ENCODE assay signal across 21 mouse cellular contexts in the genomic region with DNA sequence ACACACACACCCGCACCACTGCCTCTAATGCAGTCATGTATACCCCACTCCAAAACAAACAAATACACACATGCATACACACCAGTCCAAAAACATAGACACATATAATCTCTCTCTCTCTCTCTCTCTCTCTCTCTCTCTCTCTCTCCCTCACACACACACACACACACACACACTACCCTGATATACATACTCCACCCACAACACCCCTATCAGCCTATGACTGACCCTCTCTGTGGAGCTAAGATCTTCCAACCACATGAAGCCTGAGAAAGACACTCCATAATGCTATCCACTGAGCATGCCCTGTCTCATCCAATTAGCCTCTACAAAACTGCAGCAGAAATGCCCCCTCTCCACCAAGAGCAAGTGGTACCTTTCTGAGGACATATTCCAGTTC. TPM values are rescaled to one million over a fixed set of nuclear protein-coding genes. Genes with fewer than 3 reads are reported as not detected.
"Had no signal": no experiment of that assay in that cellular context is flagged by ENCODE, and none has a peak within 500 bp of the region (broad histone marks: within the 10 kb centered on the region; RNA-seq: fewer than 3 reads in every experiment).

No protein-coding gene starts in this region.

- H3K4me3 ChIP-seq: intestine, embryonic 15.5 days; layer of hippocampus, adult 2 months; limb, embryonic 10.5 days; limb, embryonic 13.5 days; lung, embryonic 15.5 days; megakaryocyte, embryonic 14.5 days had no signal

- H3K27ac ChIP-seq: layer of hippocampus, adult 2 months; limb, embryonic 10.5 days; limb, embryonic 13.5 days; macrophage had no signal

- H3K36me3 ChIP-seq: intestine, embryonic 15.5 days had no signal

- DNase-seq: kidney, adult 11 months; kidney, adult 8-10 months; kidney, postnatal 25 days; layer of hippocampus, adult 9-11 months; lung, adult 18-20 months; lung, postnatal 14 days; midbrain, embryonic 14.5 days; right cerebral cortex, postnatal 25 days; spleen, adult 18-20 months; thymus, adult 18-20 months; thymus, postnatal 36 days had no signal

- H3K4me2 ChIP-seq: intestine, embryonic 15.5 days; limb, embryonic 13.5 days; lung, embryonic 15.5 days; midbrain, embryonic 11.5 days had no signal

- H3K4me1 ChIP-seq: limb, embryonic 10.5 days; limb, embryonic 13.5 days; lung, embryonic 15.5 days had no signal

- H3K9me3 ChIP-seq: intestine, embryonic 15.5 days; limb, embryonic 10.5 days; limb, embryonic 13.5 days; lung, embryonic 15.5 days; megakaryocyte, embryonic 14.5 days had no signal

- H3K9ac ChIP-seq: intestine, embryonic 15.5 days; limb, embryonic 13.5 days; lung, embryonic 15.5 days had no signal

- ATAC-seq: intestine, embryonic 15.5 days had no signal

- H3K27me3 ChIP-seq: intestine, embryonic 15.5 days; lung, embryonic 15.5 days; megakaryocyte, embryonic 14.5 days had no signal

RNA-seq across cellular contexts. Expression of gene Chad, which starts 7.0 kb away (rescaled TPM):
- total RNA-seq: left cerebral cortex, adult 18-20 months; liver, adult 2 months had no signal
- polyA plus RNA-seq: liver, adult 2 months; macrophage; midbrain, embryonic 14.5 days had no signal
